19 mouse cellular contexts compared by ENCODE assay signal in the genomic region with DNA sequence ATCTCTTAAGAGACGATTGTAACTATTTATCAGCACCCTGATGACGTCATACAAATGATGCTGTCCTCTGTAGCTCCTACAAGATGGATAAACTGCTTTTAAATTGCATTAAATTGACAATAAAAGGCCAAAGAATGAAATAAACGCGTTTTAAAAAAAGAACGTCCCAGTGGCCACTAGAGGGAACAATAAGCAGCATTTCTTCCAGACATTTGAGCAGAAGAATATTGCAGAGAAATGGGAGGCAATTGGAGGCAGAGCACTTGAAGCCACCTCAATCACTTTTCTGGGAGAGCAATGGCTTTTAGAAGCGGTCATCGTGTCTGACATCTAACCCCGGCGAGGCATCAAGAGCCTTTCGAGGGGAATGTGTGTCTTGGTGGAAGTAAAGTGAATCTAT.
DNase-seq lines count a peak whose midpoint lies in the region; ATAC-seq and TF ChIP-seq lines count a peak whose summit lies in the region.
"Had no signal": no experiment of that assay in that cellular context is flagged by ENCODE, and none has a peak within 500 bp of the region (broad histone marks: within the 10 kb centered on the region; RNA-seq: fewer than 3 reads in every experiment).

No protein-coding gene starts in this region.

- POLR2A ChIA-PET in Patski (lab: Charles Lee), result no interaction called here

- no peak for ATAC-seq in Patski
- ATAC-seq in kidney, embryonic 16.5 days (ENCODE audit: low FRiP score, low TSS enrichment), result no peak
- ATAC-seq: CD4-positive, CD25-positive, alpha-beta regulatory T cell, adult 4 months; forebrain, embryonic 16.5 days; liver, embryonic 12.5 days had no signal

- H3K4me1 ChIP-seq in E14TG2a.4 (replicated peaks; ENCODE audit: low read depth, low read length), result no peaks in the 10 kb centered on the region
- H3K4me1 ChIP-seq in kidney, embryonic 16.5 days (ENCODE audit: insufficient read depth, low read length), result no peaks in the 10 kb centered on the region
- H3K4me1 ChIP-seq: limb, embryonic 10.5 days; liver, embryonic 12.5 days; megakaryocyte, embryonic 14.5 days had no signal

- H3K36me3 ChIP-seq in E14TG2a.4 (ENCODE audit: insufficient read depth, low read length), result no peaks in the 10 kb centered on the region
- no peaks in the 10 kb centered on the region for H3K36me3 ChIP-seq in kidney, embryonic 16.5 days (ENCODE audit: insufficient read depth, low read length)
- H3K36me3 ChIP-seq: heart, embryonic 10.5 days; limb, embryonic 10.5 days; liver, embryonic 12.5 days had no signal

- H3K4me3 ChIP-seq in left cerebral cortex, adult 2 months, result no peak overlapping the region
- no peak overlapping the region for H3K4me3 ChIP-seq in E14TG2a.4 (replicated peaks; ENCODE audit: low read length)
- H3K4me3 ChIP-seq in kidney, embryonic 16.5 days (ENCODE audit: low read length), result no peak overlapping the region
- H3K4me3 ChIP-seq: heart, embryonic 10.5 days; limb, embryonic 10.5 days; liver, embryonic 12.5 days; megakaryocyte, embryonic 14.5 days had no signal

- CTCF ChIA-PET in Patski (lab: Charles Lee), result no interaction called here

- peak; percentile 50 for DNase-seq in heart, adult 11 months
- no peak for DNase-seq in heart, adult 18-20 months
- DNase-seq in left cerebral cortex, adult 2 months (ENCODE audit: extremely low spot score in 1 of 2, low spot score in 2 of 2), result no peak
- no peak for DNase-seq in left cerebral cortex, postnatal 10 days (ENCODE audit: extremely low spot score in 1 of 2, low spot score in 2 of 2)
- no peak for DNase-seq in Patski (ENCODE audit: low read depth, low spot score)
- no peak for DNase-seq in right cerebral cortex, postnatal 25 days
- DNase-seq: adrenal gland, postnatal 14 days; cerebellum, adult 8-10 months; gastrocnemius, postnatal 14 days; heart, postnatal 36 days; kidney, adult 9 months had no signal

- no peak overlapping the region for H3K9ac ChIP-seq in kidney, embryonic 16.5 days (replicated peaks; ENCODE audit: low read length)
- H3K9ac ChIP-seq: liver, embryonic 12.5 days had no signal

- H3K9me3 ChIP-seq in E14TG2a.4 (ENCODE audit: low read length), result no peaks in the 10 kb centered on the region
- no peaks in the 10 kb centered on the region for H3K9me3 ChIP-seq in kidney, embryonic 16.5 days (ENCODE audit: low read length)
- H3K9me3 ChIP-seq: heart, embryonic 10.5 days; limb, embryonic 10.5 days; liver, embryonic 12.5 days had no signal

- H3K4me2 ChIP-seq in kidney, embryonic 16.5 days (replicated peaks; ENCODE audit: low read depth, low read length), result no peak overlapping the region
- H3K4me2 ChIP-seq: liver, embryonic 12.5 days had no signal

- no peaks in the 10 kb centered on the region for H3K27me3 ChIP-seq in E14TG2a.4 (ENCODE audit: insufficient read depth, low read length)
- H3K27me3 ChIP-seq in Patski, result peaks cover 35% of the 10 kb centered on the region
- H3K27me3 ChIP-seq in kidney, embryonic 16.5 days (ENCODE audit: insufficient read depth, low read length), result no peaks in the 10 kb centered on the region
- H3K27me3 ChIP-seq: liver, embryonic 12.5 days; megakaryocyte, embryonic 14.5 days had no signal

- WGBS in kidney, embryonic 16.5 days, result 70% methylated on average over 10 of the region's 10 CpGs

- in situ Hi-C loops in Patski (cut with MboI; ENCODE audit: low pct_unique_long_range_greater_than_20kb), result loop anchor here (25.0 kb wide), 1 partner anchor 656 kb away; no protein-coding TSS in a partner anchor

- H3K27ac ChIP-seq in left cerebral cortex, adult 2 months, result no peak overlapping the region
- no peak overlapping the region for H3K27ac ChIP-seq in kidney, embryonic 16.5 days (ENCODE audit: low read length)
- H3K27ac ChIP-seq: heart, embryonic 10.5 days; limb, embryonic 10.5 days; liver, embryonic 12.5 days had no signal

- peak; percentile 63 for TF ChIP-seq CTCF in left cerebral cortex, adult 2 months (IDR thresholded peaks at IDR 0.05)
- peak; percentile 21 for TF ChIP-seq CTCF in E14TG2a.4 (conservative IDR thresholded peaks at IDR 0.05; ENCODE audit: low read length)
- TF ChIP-seq CTCF in Patski (IDR thresholded peaks at IDR 0.05), result peak; percentile 39

- intact Hi-C loops in left cerebral cortex, adult 2 months (cut with DNase I), result loop anchor here (2.0 kb wide), 1 partner anchor 352 kb away; no protein-coding TSS in a partner anchor
- intact Hi-C loops in left cerebral cortex, postnatal 10 days (cut with DNase I), result loop anchor here (5.0 kb wide), 1 partner anchor 351 kb away; no protein-coding TSS in a partner anchor
